Mouse (Mus musculus) G1E (cell line): Measurements from ENCODE around the gene Fign.

Source experiments
- CTCF ChIP-seq: IDR thresholded peaks from 2 replicates; pipeline ENCODE4 v1.5.1; 2012; ENCODE audit warnings: low read depth, low read length, inconsistent platforms, mixed read lengths
- GATA1 ChIP-seq: IDR thresholded peaks from 2 replicates; pipeline ENCODE4 v1.6.1; 2012; ENCODE audit warnings: borderline replicate concordance, low read length, inconsistent platforms, mixed read lengths

DNA sequence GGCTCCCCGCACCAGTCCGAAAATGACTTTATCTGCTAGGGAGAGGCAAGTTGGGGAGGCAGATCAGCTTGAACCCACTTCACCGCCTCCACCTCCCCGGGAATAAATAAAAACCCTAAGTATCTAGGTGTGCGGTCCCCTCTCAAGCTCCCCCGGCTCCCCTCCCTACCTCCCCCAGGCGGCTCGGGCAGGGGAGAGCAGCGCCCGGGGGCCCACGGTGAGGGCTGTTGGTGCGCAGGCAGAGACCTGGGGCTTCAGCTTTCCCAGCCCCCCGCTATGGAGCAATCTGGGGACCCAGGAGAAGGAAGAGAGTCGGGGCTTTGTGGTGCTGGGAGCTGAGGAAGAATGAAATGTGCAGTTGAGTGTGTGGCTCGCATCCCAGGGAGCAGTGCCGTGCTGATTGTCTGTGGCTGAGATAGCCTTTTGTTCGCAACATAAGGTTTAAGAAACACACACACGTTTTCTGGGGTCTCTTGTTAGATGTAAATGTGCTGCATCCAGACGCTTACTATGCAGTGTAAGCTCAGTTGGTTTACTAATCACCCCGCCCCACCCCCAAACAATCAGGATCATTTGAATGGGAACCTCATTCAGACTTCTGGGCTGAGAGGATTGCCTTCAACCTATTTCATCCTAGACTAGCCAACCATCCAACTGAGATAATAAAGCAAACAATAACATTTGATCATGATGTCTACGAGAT is 931 bp upstream of the Fign start:
- TF ChIP-seq GATA1 (no peak), CTCF (no peak)
